Mouse (Mus musculus) intestine, embryonic 14.5 days (tissue): ENCODE data around the gene Usp6nl. TPM values are rescaled to one million over a fixed set of nuclear protein-coding genes. Genes with fewer than 3 reads are reported as not detected.

Source experiments
- ATAC-seq: fragments of 200-750 bp; cut with Nextera tagmentation; replicated peaks from 2 replicates; pipeline ENCODE4 v1.8.0; 2017; ENCODE audit warnings: low read depth, moderate number of reproducible peaks, moderate TSS enrichment, moderate library complexity; ENCODE audit not compliant: low FRiP score, low TSS enrichment
- DNase-seq: peaks from one replicate; pipeline ENCODE4 v3.0.0-alpha.2; 2018; ENCODE audit warnings: low spot score
- H3K27ac ChIP-seq: fragments of 300-500 bp; sonication (generic); 2 replicates; pipeline ENCODE4 v1.5.1; 2014; ENCODE audit warnings: low read depth, mild to moderate bottlenecking, control low read depth
- H3K27me3 ChIP-seq: fragments of 300-500 bp; sonication (generic); replicated peaks from 2 replicates; pipeline ENCODE4 v1.6.1; 2014; ENCODE audit warnings: low read length, control low read depth; ENCODE audit not compliant: control insufficient read depth, insufficient read depth
- H3K36me3 ChIP-seq: fragments of 300-500 bp; sonication (generic); 2 replicates; pipeline ENCODE4 v1.6.1; 2014; ENCODE audit warnings: low read length, control low read depth; ENCODE audit not compliant: control insufficient read depth, insufficient read depth
- H3K4me1 ChIP-seq: fragments of 300-500 bp; sonication (generic); replicated peaks from 2 replicates; pipeline ENCODE4 v1.6.1; 2014; ENCODE audit warnings: low read length, control low read depth, mixed read lengths; ENCODE audit not compliant: control insufficient read depth, insufficient read depth
- H3K4me2 ChIP-seq: fragments of 300-500 bp; sonication (generic); 2 replicates; pipeline ENCODE4 v1.6.1; 2014; ENCODE audit warnings: low read length
- H3K4me3 ChIP-seq: fragments of 300-500 bp; sonication (generic); 2 replicates; pipeline ENCODE4 v1.5.1; 2014; ENCODE audit warnings: low read depth, low read length, control low read depth, mixed read lengths
- H3K9ac ChIP-seq: fragments of 300-500 bp; sonication (generic); 2 replicates; pipeline ENCODE4 v1.6.1; 2014; ENCODE audit warnings: mild to moderate bottlenecking, low read length
- H3K9me3 ChIP-seq: fragments of 300-500 bp; sonication (generic); 2 replicates; pipeline ENCODE4 v1.6.1; 2016; ENCODE audit warnings: low read length, control low read depth; ENCODE audit not compliant: control insufficient read depth
- WGBS: fragments of 180-500 bp; shearing (Covaris S2); extraction: QIAGEN DNeasy Blood & Tissue Kit; methylation state at CpG from one replicate; pipeline ENCODE4 v1.1.7; 2014; 5-methylcytosine and 5-hydroxymethylcytosine counted together
- polyA plus RNA-seq: library from polyadenylated mRNA; unstranded; fragments of >200 nt; fragmentation: Nextera tagmentation; extraction: Ambion mirVana; gene quantifications from 2 replicates; pipeline ENCODE4 v1.2.1, GENCODE M21; 2014

Usp6nl gene
- polyA plus RNA-seq, 1 experiment from 2014 or later = 14.4 TPM

DNA sequence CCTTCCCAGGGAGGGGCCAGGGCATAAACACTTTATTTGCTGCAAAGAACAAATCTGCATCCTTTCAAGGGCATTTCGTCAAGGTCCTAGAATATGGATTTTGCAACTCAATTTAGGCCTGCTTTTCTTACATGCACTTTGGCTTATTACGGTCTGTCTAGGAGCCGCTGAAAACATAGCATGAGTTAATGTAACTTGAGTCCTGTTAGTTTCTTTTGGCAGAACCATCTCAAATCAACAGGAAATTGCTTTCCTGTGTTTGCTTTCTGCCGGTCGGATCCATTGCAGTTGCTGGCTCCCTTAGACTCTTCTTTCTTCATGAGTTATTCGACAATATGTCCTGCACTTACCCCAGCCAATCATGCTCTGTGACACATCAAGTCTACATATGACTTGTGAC, 143.9 kb downstream of the Usp6nl start:
- DNase-seq = no peak
- ATAC-seq = no peak
- Histone ChIP-seq H3K9ac (no peak overlapping the region), H3K27ac (no peak overlapping the region), H3K36me3 (no peaks in the 10 kb centered on the region), H3K4me3 (no peak overlapping the region), H3K9me3 (no peaks in the 10 kb centered on the region), H3K27me3 (no peaks in the 10 kb centered on the region), H3K4me2 (no peak overlapping the region), H3K4me1 (0 out of 2 replicates have a peak, but pooled peaks cover 10% of the 10 kb centered on the region)
- WGBS = 76% methylated on average over 6 of the region's 6 CpGs

- Histone ChIP-seq H3K36me3 (no peaks in the 10 kb centered on the region), H3K4me1 (0 out of 2 replicates have a peak, but pooled peaks cover 10% of the 10 kb centered on the region), H3K4me2 (no peak overlapping the region), H3K27ac (no peak overlapping the region), H3K27me3 (no peaks in the 10 kb centered on the region), H3K4me3 (no peak overlapping the region), H3K9me3 (no peaks in the 10 kb centered on the region), H3K9ac (no peak overlapping the region)
- DNase-seq (no peak), ATAC-seq (no peak)
- 95% methylated on average over 3 of the region's 3 CpGs for WGBS
Observed at GRCm38 (mm10) chr2:6467318-6467717, 144.9 kb downstream of the Usp6nl start.

GRCm38 (mm10) chr2:6469164-6469563, 146.7 kb downstream of the Usp6nl start:
- Histone ChIP-seq H3K4me3 (no peak overlapping the region), H3K36me3 (no peaks in the 10 kb centered on the region), H3K9me3 (no peaks in the 10 kb centered on the region), H3K4me2 (no peak overlapping the region), H3K27me3 (no peaks in the 10 kb centered on the region), H3K4me1 (0 out of 2 replicates have a peak, but pooled peaks cover 6% of the 10 kb centered on the region), H3K9ac (no peak overlapping the region), H3K27ac (no peak overlapping the region)
- 32% methylated on average over 9 of the region's 9 CpGs for WGBS
- peak; percentile 68 for DNase-seq
- ATAC-seq = 0 out of 2 replicates have a peak, but pooled peaks have one; percentile 48

- Histone ChIP-seq H3K27me3 (no peaks in the 10 kb centered on the region), H3K4me3 (no peak overlapping the region), H3K36me3 (no peaks in the 10 kb centered on the region), H3K4me2 (no peak overlapping the region), H3K4me1 (0 out of 2 replicates have a peak, but pooled peaks cover 6% of the 10 kb centered on the region), H3K9me3 (peaks cover 4% of the 10 kb centered on the region; the same call in 1 of the 2 replicates), H3K27ac (no peak overlapping the region), H3K9ac (no peak overlapping the region)
- ATAC-seq (no peak), DNase-seq (no peak)
- WGBS = 46% methylated on average over 4 of the region's 4 CpGs
Observed at GRCm38 (mm10) chr2:6471110-6471611, 148.7 kb downstream of the Usp6nl start.

DNA sequence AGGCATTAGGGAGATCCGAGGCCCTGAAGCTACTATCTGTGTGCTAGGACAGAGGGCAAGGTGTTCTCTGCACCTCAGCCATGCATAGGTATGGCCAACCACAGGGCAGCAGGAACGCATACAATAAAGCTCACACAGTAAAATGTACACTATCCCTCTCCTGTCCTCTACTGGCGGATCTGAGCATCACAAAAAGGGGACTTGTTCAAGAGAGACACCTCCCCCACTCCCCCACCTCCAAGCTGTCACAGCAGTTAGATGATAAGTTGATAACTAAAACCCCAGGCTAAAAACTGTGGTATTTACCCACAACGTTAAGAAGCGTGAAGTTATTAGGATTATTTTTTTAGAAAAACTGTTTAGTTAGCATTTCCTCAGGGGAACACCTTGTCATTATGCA, 151.4 kb downstream of the Usp6nl start:
- peaks cover 4% of the 10 kb centered on the region; the same call in 1 of the 2 replicates for H3K9me3 ChIP-seq
- no peaks in the 10 kb centered on the region for H3K36me3 ChIP-seq
- DNase-seq (no peak), ATAC-seq (no peak)
- no peak overlapping the region for H3K4me2 ChIP-seq
- no peak overlapping the region for H3K4me3 ChIP-seq
- H3K4me1 ChIP-seq = 0 out of 2 replicates have a peak, but pooled peaks cover 8% of the 10 kb centered on the region
- H3K9ac ChIP-seq = no peak overlapping the region
- 87% methylated on average over 5 of the region's 5 CpGs for WGBS
- no peaks in the 10 kb centered on the region for H3K27me3 ChIP-seq
- H3K27ac ChIP-seq = no peak overlapping the region

DNA sequence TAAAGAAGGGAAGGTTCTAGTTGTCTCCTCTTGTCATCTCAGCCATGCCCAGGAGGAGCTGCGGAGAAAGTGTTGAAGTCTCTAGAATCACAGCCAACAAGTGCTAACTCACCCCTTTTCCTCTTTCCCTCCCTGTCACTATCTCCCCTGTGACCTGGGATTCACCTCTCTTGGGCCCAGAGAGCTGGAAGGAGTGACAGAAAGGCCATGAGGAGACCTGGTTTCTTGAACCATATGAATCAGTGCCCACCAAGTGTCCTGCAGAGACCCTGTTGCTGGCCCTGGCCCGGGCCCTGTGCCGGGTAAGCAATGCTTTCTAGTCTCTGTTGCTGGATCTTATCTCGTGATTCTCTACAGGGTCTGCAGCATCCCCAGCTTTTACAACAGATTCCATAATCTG, 155.4 kb downstream of the Usp6nl start:
- H3K27ac ChIP-seq = no peak overlapping the region
- H3K4me1 ChIP-seq = peaks cover 9% of the 10 kb centered on the region; the same call in 1 of the 2 replicates
- H3K9ac ChIP-seq = no peak overlapping the region
- no peak overlapping the region for H3K4me2 ChIP-seq
- H3K27me3 ChIP-seq = no peaks in the 10 kb centered on the region
- peaks cover 4% of the 10 kb centered on the region; the same call in 1 of the 2 replicates for H3K9me3 ChIP-seq
- DNase-seq (no peak), ATAC-seq (no peak)
- H3K4me3 ChIP-seq = no peak overlapping the region
- H3K36me3 ChIP-seq = no peaks in the 10 kb centered on the region
- WGBS = 74% methylated on average over 4 of the region's 4 CpGs

- Histone ChIP-seq H3K36me3 (no peaks in the 10 kb centered on the region), H3K9ac (no peak overlapping the region), H3K4me1 (peaks cover 14% of the 10 kb centered on the region), H3K4me3 (no peak overlapping the region), H3K4me2 (no peak overlapping the region), H3K27ac (peak overlapping the region; percentile 60; the same call in 1 of the 2 replicates), H3K9me3 (peaks cover 4% of the 10 kb centered on the region; the same call in 1 of the 2 replicates), H3K27me3 (no peaks in the 10 kb centered on the region)
- ATAC-seq = no peak; the same call in 1 of the 2 replicates
- no peak for DNase-seq
- 49% methylated on average over 16 of the region's 16 CpGs for WGBS
Observed at GRCm38 (mm10) chr2:6478361-6478965, 156.0 kb downstream of the Usp6nl start.

- H3K27ac ChIP-seq = peak overlapping the region; percentile 60; the same call in 1 of the 2 replicates
- WGBS = 29% methylated on average over 13 of the region's 13 CpGs
- ATAC-seq = peak; percentile 44
- H3K36me3 ChIP-seq = no peaks in the 10 kb centered on the region
- H3K4me1 ChIP-seq = peaks cover 19% of the 10 kb centered on the region
- no peak overlapping the region for H3K4me2 ChIP-seq
- DNase-seq = peak; percentile 60
- H3K27me3 ChIP-seq = no peaks in the 10 kb centered on the region
- no peak overlapping the region for H3K4me3 ChIP-seq
- H3K9me3 ChIP-seq = peaks cover 4% of the 10 kb centered on the region; the same call in 1 of the 2 replicates
- H3K9ac ChIP-seq = no peak overlapping the region
Observed at GRCm38 (mm10) chr2:6478966-6479391, 156.5 kb downstream of the Usp6nl start.
